Mouse (Mus musculus) liver (tissue): ENCODE measurements around the gene Stxbp3.

Experiments
- DNase-seq: peaks from one replicate; pipeline ENCODE4 v3.0.0-alpha.2; 2020; ENCODE audit warnings: mixed read lengths

Gene Stxbp3

GRCm38 (mm10) chr3:108762597-108763111 lies 77.7 kb downstream of the Stxbp3 start:
- DNase-seq: no peak

DNA sequence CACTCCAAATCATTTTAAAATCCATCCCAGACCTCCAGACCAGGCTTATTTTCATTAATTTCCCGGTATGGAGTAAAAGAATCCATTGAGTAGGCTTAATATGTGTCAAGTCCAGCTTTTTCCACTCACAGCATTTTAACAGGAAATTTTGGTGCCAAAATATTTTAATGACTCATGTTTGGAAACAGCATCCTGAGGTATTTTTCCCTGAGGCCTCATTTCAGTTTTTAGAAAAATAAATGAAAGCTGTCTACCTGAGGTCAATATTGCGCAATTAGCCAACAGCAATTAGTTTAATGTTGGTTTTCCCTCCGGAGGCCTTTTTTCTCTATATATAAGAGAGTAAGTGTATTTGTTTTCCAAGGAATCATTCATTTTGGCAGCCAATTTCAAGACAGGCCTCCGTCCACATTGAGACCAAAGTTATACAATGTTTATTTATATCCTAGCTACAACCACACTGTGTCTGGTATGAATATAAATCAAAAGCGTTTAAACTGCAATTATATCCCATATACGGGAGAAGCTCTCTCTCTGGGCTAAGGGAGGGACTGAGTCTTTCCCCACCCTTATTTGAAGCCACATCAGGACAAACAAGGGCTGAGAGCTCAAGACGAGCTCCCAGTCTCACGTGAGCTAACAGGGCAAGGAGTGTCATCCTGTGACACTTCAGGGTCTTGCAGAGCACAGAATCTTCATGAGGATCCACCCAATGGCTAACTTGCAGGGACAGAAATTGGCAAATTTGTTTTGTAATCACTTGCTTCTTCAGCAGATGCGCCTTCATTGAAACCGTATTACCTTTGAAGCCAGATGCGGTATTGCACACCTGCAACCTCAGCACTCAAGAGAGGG lies 80.5 kb downstream of the Stxbp3 start:
- DNase-seq: no peak

GRCm38 (mm10) chr3:108757570-108757969 lies 82.8 kb downstream of the Stxbp3 start:
- DNase-seq: no peak

DNA sequence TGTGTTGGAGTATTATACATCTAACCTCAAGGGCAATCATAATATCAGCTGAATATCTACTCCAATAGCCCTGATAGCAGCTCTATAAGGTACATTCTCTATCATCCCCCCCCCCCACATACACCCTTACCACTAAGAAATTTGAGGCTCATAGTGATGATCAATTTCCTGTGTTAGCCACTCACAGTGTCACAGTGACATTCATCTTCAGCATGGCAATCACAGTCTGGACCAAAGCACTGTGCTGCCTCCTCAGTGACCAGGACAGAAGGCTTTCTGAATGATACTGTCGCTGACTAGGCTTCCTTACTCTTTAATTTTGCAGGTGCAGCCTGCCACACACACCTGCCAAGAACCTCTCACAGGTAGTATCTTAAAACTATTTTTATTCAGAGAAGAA lies 84.2 kb downstream of the Stxbp3 start:
- DNase-seq: no peak

DNA sequence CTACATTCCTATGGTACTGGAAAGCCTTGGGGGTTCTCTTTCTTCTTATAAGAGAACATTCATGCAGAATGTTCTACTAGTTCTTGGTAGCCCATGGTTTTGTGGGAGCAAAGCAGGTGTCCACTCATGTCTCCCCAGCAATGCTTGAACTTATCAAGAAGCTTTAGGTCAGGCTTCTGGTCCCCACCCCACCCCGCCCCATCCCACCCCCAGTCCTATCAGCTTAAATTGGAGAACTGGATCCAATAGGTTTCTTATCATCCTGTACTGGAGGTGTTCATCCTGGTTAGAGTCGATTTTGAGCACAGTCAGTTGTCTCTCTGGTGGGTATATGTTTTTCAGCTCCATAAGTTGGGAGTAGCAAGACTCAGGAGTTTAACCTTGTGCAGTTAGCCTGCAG lies 84.8 kb downstream of the Stxbp3 start:
- peak; percentile 69 for DNase-seq

GRCm38 (mm10) chr3:108754541-108754940 lies 85.8 kb downstream of the Stxbp3 start:
- peak; percentile 50 for DNase-seq

- DNase-seq: peak; percentile 73
Measured at GRCm38 (mm10) chr3:108751691-108752090, 88.6 kb downstream of the Stxbp3 start.

GRCm38 (mm10) chr3:108751061-108751460 lies 89.3 kb downstream of the Stxbp3 start:
- peak; percentile 60 for DNase-seq

- no peak for DNase-seq
Measured at GRCm38 (mm10) chr3:108744060-108744459, 96.3 kb downstream of the Stxbp3 start.
